Mouse (Mus musculus) cerebellum, postnatal 14 days (tissue): ENCODE measurements at regions not wholly inside any gene's neighbourhood (a gene's known extent, or its start where the extent isn't known, plus 50 kb on each side); places are given as distances from the start of the nearest gene placed in this dataset.

Experiments
- DNase-seq, 2 experiments: peaks; one replicate each; pipeline ENCODE4 v3.0.0; 2021; ENCODE audit warnings: mixed read lengths in 2 of 2

DNA sequence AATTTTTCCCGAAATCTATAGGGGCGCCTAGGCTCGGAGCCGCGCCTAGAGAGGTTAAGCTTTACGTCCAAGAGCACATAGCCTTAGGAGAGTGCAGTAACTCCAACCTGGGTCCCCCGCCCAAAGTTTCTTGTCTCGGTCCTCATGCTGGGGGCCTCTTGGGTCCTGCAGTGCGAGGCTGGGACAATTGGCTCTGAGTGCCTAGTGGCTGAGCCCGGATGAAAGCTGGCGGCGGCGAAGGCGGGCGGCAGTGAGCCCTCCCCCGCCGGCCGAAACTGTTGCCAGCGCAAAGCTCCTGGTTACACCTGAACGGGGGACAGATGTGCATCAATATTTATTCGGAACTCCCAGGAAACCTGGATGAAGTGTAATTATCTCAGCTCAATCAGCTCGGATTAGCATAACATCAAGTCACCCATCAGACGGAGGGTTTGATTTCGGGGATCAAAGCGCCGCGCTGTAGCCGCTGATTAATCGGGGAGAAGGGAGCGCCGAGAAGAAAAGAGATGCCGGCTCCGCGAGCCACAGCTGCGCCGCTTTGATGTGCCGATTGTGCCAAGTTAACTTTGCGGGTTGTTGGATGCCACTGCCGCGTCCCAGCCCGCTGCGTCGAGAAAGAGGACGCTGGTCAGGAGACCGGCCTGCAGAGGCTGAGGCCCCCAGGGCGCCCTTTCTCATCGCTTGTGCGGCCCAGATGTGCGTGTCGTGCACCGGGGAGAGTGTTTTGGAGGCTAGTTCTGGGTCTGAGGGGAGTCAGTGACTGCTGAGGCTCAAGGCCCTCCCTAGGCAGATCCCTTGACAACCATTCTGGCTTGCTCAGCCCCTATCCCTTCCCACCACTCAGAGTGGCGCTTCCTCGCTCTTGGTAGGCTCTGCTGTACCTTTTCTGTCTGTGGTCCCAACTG is 123.7 kb upstream of the 4931429L15Rik start:
- DNase-seq = peak in 1 of 2 experiments; percentile 19

DNA sequence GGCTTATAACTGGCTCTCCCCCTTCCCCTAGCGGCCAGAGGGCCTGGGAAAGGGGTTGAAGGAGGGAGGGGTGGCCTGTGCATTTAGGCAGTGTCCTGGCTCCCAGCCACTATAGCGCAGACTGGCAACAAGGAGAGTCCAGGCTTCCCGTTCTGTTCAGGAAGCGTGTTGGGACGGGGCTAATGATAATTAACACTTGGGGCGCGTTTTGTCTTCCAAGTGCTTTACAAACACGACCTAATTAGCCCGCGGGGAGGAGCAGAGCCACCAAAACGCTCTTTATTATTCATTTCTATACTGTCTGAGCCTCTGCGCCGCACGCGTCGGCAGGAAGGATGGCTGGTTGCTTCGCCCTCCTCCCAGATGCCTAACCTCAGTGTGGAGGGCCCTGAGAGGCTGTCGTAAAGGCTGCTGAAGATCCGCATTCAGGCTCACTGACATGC is 123.0 kb upstream of the 4931429L15Rik start:
- peak; percentile 25 to 32 for DNase-seq

DNA sequence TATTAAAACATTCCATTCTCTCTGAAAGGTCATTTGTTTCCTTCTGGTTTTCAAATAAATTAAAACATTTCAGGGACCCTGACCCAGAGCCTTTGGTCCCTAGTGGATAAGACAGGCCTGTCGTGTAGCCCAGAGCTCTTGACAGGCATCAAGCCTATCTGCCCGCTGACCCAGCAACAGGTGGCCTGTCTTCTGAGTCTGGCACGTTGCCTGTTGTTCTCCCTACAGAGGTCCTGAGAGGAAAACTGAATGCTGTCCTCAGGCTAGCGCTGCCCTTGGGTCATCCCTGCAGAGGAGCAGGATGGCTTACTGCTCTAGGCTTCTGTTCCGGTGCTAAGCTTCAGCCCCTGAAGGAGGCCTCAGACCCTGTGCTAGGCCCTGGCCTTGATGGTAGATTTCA is 120.4 kb upstream of the 4931429L15Rik start:
- DNase-seq = peak; percentile 50 to 62

GRCm38 (mm10) chr9:46434700-46435099 is 114.9 kb upstream of the 4931429L15Rik start:
- peak; percentile 63 to 66 for DNase-seq

DNA sequence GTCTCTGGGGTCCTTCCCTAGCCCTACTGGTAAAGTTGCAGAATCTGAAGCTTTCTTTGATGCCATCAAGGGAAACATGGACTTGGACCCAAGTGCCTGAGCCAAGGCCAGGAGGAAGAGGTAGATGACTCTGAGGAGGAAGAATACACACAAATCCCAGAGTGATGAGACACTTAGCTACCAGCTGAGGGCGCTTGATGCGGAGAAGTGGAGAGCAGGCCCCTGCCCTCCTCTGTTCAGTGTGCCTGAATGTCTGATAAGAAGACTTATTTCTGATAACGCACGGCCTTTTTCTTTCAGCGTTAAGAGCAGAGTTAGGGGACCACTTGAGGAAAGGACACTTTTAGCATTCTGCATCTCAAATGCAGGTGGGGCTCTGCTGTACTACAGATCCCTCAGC is 113.9 kb upstream of the 4931429L15Rik start:
- DNase-seq = no peak

GRCm38 (mm10) chr9:46431053-46431452 is 111.3 kb upstream of the 4931429L15Rik start:
- no peak for DNase-seq

DNA sequence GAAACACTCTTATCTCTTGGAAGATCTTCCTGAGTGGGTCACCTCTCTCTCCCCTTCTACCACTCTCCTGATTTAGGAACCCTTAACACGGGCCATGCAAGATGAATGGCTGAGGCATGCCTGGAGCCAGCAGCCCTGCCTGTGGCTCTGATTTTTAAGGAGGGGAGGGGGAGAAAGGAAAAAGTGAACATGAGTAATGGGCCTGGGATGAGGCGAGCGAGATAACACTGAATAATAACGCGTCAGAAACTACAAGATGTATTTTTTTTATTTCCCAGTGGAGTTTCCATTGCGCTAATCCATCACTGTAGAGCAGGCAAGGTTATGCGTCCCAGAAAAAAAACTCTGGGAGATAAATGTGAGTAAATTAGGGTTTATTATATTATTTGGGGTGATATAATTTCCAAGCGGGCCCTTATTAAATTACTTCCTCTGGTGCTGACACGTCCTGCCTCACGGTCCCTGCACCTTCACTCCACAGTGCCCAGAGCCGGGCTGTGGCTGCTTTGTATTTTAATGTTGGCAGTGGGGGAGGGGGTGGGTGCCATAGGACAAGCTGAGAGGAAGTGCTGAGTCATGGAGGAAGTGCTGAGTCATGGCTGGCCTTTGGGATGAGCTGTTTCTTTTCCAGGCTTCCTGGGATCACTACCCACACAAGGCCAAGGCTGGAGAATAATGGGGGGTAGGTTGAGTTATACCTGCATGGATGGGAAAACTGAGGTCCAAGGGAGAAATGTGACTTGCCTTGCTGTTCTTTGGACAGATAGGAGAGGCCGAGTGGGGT is 103.6 kb upstream of the 4931429L15Rik start:
- DNase-seq = peak in 1 of 2 experiments; percentile 29

DNA sequence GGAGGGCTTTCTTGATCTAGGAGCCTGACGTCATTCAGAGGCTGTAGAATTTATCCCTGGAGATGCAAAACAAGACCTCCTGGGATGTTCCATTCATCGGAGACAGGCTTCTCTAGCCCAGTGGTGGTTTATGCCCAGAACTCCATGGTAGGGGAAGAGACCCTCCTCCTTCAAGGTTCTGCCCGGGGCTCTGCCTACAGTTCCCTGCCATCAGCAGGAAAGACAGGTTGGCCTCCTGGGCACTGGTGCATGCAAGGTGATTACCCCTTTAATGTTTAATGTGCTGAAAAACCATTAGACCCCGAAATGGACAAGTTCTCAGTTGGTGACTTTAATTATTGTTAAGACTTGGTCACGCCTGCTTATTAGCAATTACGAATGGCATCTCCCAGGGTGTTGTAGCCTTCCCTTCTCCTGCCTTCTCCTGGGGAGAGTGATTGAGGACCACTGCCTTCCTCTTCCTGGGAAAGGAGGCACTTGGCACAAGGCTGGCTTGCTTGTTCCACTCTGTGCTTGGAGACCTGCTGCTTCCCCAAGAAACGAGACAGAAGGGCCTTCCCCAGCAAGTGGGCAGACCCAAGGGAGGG is 102.0 kb upstream of the 4931429L15Rik start:
- peak; percentile 20 to 29 for DNase-seq

DNA sequence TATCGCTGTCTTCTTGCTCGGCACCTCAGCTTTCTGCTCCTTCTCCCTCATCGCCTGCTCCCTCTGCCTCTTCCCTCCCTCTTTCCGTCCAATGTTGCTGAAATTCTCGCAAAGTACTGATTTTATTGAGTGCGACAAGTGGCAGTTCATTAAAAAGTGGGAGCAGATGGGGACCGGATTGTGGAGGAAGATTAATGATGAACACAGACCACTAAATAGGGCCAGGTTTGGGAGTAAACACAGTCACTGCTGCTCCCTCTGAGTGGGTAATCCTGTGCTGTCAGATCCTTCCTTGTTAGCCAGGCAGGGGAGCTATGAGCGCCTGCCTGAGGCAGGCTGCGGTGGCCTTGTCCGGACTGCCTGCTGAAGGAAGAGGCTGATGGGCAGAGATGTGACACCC is 91.9 kb upstream of the 4931429L15Rik start:
- DNase-seq = no peak

GRCm38 (mm10) chr9:46408776-46409175 is 89.0 kb upstream of the 4931429L15Rik start:
- no peak for DNase-seq

GRCm38 (mm10) chr9:46406606-46407005 is 86.8 kb upstream of the 4931429L15Rik start:
- DNase-seq = no peak

- peak; percentile 50 to 61 for DNase-seq
These were observed 76.8 kb upstream of the 4931429L15Rik start for GRCm38 (mm10) chr9:46396591-46396990.

DNA sequence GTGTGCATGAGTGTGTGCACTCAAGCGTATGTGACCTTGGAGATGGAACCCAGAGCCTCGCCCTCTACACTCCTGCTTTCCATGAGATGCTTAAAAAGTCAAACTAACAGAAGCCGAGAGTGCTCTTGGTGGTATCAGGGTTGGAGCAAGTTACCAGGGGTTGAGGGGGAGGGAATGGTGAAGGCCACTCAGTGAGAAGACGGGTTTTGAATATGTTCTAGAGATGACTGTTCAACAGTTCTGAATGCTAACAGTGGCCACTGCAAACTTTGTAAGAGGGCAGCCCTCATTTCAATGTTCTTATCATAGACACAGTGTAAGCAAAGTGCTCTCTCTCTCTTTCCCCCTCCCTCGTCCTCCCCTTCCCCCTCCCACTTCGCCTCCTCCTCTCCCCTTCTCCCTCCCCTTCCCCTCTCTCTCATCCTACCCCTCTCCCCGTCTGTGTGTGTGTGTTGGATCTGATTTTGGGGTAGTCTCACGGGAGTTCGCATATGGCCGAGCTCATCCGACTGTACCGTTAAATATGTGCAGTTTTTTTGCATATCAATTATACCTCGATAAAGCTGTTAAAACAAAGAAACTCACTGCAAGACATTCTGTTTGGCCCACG is 75.5 kb upstream of the 4931429L15Rik start:
- no peak for DNase-seq

- no peak for DNase-seq
These were observed 74.5 kb upstream of the 4931429L15Rik start for GRCm38 (mm10) chr9:46394239-46394638.

DNA sequence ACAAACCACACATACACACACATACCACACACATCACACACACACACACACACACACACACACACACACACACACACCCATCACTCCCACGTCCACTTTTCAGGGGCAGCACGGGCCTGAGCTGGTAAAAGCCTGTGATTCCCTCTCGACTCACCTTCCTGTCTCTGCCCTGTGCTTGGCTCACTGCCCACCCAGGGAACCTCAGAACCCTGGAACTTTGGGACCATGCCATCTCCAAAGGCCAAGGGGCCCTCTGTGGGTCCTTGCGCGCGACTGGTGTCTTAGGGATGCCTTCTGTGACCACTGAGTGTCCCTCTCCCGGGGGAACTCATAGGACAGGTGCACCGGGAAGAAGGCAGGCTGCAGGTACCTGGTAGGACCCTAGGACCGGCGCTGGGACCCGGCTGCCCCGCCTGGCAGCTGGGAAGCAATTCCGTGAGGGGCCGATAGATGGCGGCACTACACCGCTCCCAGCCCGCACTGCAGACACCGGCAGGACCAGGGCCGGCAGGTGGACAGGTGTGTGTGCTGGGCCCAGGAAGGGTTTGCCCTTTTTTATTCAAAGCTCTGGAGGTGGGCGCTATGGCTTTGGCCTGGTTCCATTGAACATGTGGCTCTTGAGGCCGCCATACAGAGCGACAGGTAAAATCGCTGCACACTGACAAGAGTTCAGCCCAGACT is 73.0 kb upstream of the 4931429L15Rik start:
- peak; percentile 90 for DNase-seq

DNA sequence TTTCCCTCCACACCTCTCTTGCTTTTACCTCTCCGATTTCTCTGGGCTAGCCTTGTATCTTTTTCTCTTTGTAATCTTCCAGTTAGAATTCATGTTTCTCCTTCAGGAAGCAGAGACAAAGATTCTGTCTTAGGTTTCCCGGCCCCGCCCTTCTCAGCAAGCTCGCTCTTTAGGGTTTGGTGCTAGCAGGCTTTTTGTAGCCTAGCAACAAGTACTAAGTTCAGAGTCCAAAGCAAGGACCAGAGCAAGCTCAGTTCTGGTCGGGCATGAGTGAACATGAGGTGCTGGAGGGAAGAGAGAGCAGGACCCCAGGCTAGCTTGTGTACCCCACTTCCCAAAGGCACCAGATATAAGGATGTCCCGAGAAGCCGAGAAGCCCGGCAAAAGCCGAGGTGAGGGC is 70.0 kb upstream of the 4931429L15Rik start:
- DNase-seq = no peak

GRCm38 (mm10) chr9:46388677-46389676 is 69.2 kb upstream of the 4931429L15Rik start:
- DNase-seq = peak; percentile 16 to 35

GRCm38 (mm10) chr9:46386333-46386732 is 66.5 kb upstream of the 4931429L15Rik start:
- DNase-seq = no peak

GRCm38 (mm10) chr9:46381342-46381741 is 61.6 kb upstream of the 4931429L15Rik start:
- DNase-seq = no peak

DNA sequence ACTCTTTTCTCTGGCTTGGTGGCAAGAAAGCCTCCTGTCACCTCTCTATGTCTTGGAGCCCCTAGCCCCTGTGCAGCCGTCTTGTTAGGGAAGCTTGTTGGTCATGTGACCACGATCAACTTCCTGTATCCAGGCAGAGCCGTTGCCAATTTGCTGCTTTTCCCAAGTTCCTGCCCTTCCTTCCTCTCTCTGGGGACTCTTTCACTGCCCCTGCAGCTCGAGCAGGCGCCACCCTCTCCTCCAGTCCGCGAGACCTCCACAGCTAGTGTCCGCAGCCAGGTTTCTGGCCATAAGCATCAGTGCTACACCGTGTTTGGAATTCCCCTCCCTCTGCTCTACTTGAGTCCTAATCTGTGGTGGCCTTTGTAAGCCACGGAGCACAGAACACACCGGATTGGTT is 59.7 kb upstream of the 4931429L15Rik start:
- no peak for DNase-seq

- DNase-seq = no peak
These were observed 58.6 kb upstream of the 4931429L15Rik start for GRCm38 (mm10) chr9:46378339-46378738.
